Mouse (Mus musculus) C2C12 (cell line): Measurements from ENCODE around the gene Sufu.
A peak's percentile ranks its signal among the peaks of the same experiment; 100 is the strongest.

Experiments
- CEBPB ChIP-seq: IDR thresholded peaks from one replicate; pipeline ENCODE4 v1.6.1; 2011; ENCODE audit warnings: low read depth, mild to moderate bottlenecking, control low read depth, moderate library complexity
- CTCF ChIP-seq: IDR thresholded peaks from one replicate; pipeline ENCODE4 v1.5.1; 2011; ENCODE audit not compliant: control insufficient read depth, insufficient read depth, insufficient read length
- MAX ChIP-seq: IDR thresholded peaks from one replicate; pipeline ENCODE4 v1.6.1; 2011; ENCODE audit warnings: mild to moderate bottlenecking, control low read depth
- MYOD1 ChIP-seq: IDR thresholded peaks from one replicate; pipeline ENCODE4 v1.6.1; 2011; ENCODE audit warnings: low read depth; ENCODE audit not compliant: control insufficient read depth, insufficient read length
- USF1 ChIP-seq: IDR thresholded peaks from one replicate; pipeline ENCODE4 v1.6.1; 2011; ENCODE audit warnings: low read depth, mild to moderate bottlenecking, control low read depth, moderate library complexity

DNA sequence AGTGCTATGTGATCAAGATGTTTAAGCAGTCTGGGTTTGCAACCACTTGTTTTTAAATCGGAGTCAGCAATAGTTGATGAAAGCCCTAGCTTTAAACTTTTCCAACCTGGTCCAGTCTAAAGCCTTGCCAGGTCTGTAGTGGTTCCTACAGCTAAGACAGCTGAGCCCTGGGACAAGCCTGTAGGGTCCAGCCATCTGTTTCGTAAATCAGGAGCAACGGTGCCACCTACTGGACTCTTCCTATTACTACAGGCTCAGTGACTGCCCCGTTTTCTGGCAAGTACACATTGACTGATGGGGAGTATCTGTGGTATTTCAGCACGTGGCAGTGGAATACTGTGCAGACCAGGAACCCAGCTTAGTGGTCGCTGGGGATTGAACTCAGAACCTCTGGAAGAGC lies 47.5 kb downstream of the Sufu start:
- TF ChIP-seq MAX (no peak), CTCF (peak; percentile 67), USF1 (peak; percentile 15), MYOD1 (no peak), CEBPB (no peak)
